Mouse (Mus musculus) heart, embryonic 16.5 days (tissue): Measurements from ENCODE around the gene Dnm2. TPM values are rescaled to one million over a fixed set of nuclear protein-coding genes. Genes with fewer than 3 reads are reported as not detected.
"Not testable (repeated sequence)": the region's sequence is repeated elsewhere in the genome, so short reads cannot be mapped to it uniquely, and the experiment has no call there.

Source experiments
- ATAC-seq: fragments of 200-750 bp; cut with Nextera tagmentation; replicated peaks from 2 replicates; pipeline ENCODE4 v1.8.0; 2017; ENCODE audit warnings: moderate number of reproducible peaks; ENCODE audit not compliant: insufficient read depth, low FRiP score; ENCODE audit errors: extremely low read depth
- H3K27ac ChIP-seq: fragments of 300-500 bp; sonication (generic); 2 replicates; pipeline ENCODE4 v1.5.1; 2014; ENCODE audit warnings: mild to moderate bottlenecking, low read length, control low read depth, moderate library complexity
- H3K27me3 ChIP-seq: fragments of 300-500 bp; sonication (generic); 2 replicates; pipeline ENCODE4 v1.6.1; 2014; ENCODE audit warnings: low read length, mixed read lengths; ENCODE audit not compliant: control insufficient read depth, insufficient read depth
- H3K36me3 ChIP-seq: fragments of 300-500 bp; sonication (generic); 2 replicates; pipeline ENCODE4 v1.6.1; 2014; ENCODE audit not compliant: control insufficient read depth, insufficient read depth
- H3K4me1 ChIP-seq: fragments of 300-500 bp; sonication (generic); 2 replicates; pipeline ENCODE4 v1.6.1; 2014; ENCODE audit warnings: low read length, mixed read lengths; ENCODE audit not compliant: control insufficient read depth, insufficient read depth
- H3K4me2 ChIP-seq: fragments of 300-500 bp; sonication (generic); 2 replicates; pipeline ENCODE4 v1.6.1; 2014; ENCODE audit warnings: low read depth, mild to moderate bottlenecking, control low read depth, low read length
- H3K4me3 ChIP-seq: fragments of 300-500 bp; sonication (generic); 2 replicates; pipeline ENCODE4 v1.5.1; 2014; ENCODE audit warnings: mild to moderate bottlenecking, control low read depth, low read length
- H3K9ac ChIP-seq: fragments of 300-500 bp; sonication (generic); 2 replicates; pipeline ENCODE4 v1.6.1; 2014; ENCODE audit warnings: low read length, control low read depth
- H3K9me3 ChIP-seq: fragments of 300-500 bp; sonication (generic); replicated peaks from 2 replicates; pipeline ENCODE4 v1.6.1; 2016; ENCODE audit warnings: low read length; ENCODE audit not compliant: control insufficient read depth
- WGBS: fragments of 180-500 bp; shearing (Covaris S2); extraction: QIAGEN DNeasy Blood & Tissue Kit; methylation state at CpG from one replicate; pipeline ENCODE4 v1.1.7; 2014; 5-methylcytosine and 5-hydroxymethylcytosine counted together
- polyA plus RNA-seq: library from polyadenylated mRNA; unstranded; fragments of >200 nt; fragmentation: Nextera tagmentation; extraction: Ambion mirVana; gene quantifications from 2 replicates; pipeline ENCODE4 v1.2.1, GENCODE M21; 2015

The Dnm2 gene
- polyA plus RNA-seq, 1 experiment from 2014 or later = 75.0 TPM

- H3K4me1 ChIP-seq = peaks cover 13% of the 10 kb centered on the region
- H3K27ac ChIP-seq = no peak overlapping the region
- 0 out of 2 replicates have a peak, but pooled peaks cover 6% of the 10 kb centered on the region for H3K36me3 ChIP-seq
- H3K27me3 ChIP-seq = no peaks in the 10 kb centered on the region
- H3K4me2 ChIP-seq = no peak overlapping the region
- no peak overlapping the region for H3K4me3 ChIP-seq
- no peaks in the 10 kb centered on the region for H3K9me3 ChIP-seq
- no peak overlapping the region for H3K9ac ChIP-seq
- WGBS = 93% methylated on average over 4 of the region's 4 CpGs
- ATAC-seq = no peak
Observed at GRCm38 (mm10) chr9:21513466-21513865, 88.8 kb downstream of the Dnm2 start.

- WGBS = 70% methylated on average over 6 of the region's 6 CpGs
- H3K4me2 ChIP-seq = no peak overlapping the region
- no peaks in the 10 kb centered on the region for H3K9me3 ChIP-seq
- H3K27me3 ChIP-seq = no peaks in the 10 kb centered on the region
- no peak overlapping the region for H3K4me3 ChIP-seq
- H3K27ac ChIP-seq = no peak overlapping the region
- ATAC-seq = no peak
- H3K36me3 ChIP-seq = no peaks in the 10 kb centered on the region
- no peaks in the 10 kb centered on the region for H3K4me1 ChIP-seq
- no peak overlapping the region for H3K9ac ChIP-seq
Observed at GRCm38 (mm10) chr9:21517947-21518495, 93.3 kb downstream of the Dnm2 start.

- H3K36me3 ChIP-seq, H3K27me3 ChIP-seq, H3K27ac ChIP-seq, H3K4me2 ChIP-seq, H3K4me1 ChIP-seq, ATAC-seq, H3K9ac ChIP-seq, H3K4me3 ChIP-seq, H3K9me3 ChIP-seq: not testable (repeated sequence)
- WGBS = 83% methylated on average over 6 of the region's 6 CpGs
Observed at GRCm38 (mm10) chr9:21518690-21519089, 94.0 kb downstream of the Dnm2 start.

- ATAC-seq = no peak
- Histone ChIP-seq H3K27me3 (no peaks in the 10 kb centered on the region), H3K9me3 (no peaks in the 10 kb centered on the region), H3K36me3 (no peaks in the 10 kb centered on the region), H3K27ac (peak overlapping the region; percentile 10; the same call in 1 of the 2 replicates), H3K4me2 (peak overlapping the region; percentile 22; the same call in 1 of the 2 replicates), H3K4me1 (peaks cover 4% of the 10 kb centered on the region; the same call in 1 of the 2 replicates), H3K4me3 (no peak overlapping the region), H3K9ac (no peak overlapping the region)
- 63% methylated on average over 7 of the region's 7 CpGs for WGBS
Observed at GRCm38 (mm10) chr9:21525142-21525936, 100.6 kb downstream of the Dnm2 start.

- H3K4me2 ChIP-seq = peak within 1 kb of the TSS; percentile 22
Observed at GRCm38 (mm10) chr9:21525937-21526633, 101.4 kb downstream of the Dnm2 start, which contains the start of gene AB124611. AB124611 (plus strand) TSS chr9:21526176.

GRCm38 (mm10) chr9:21526634-21526944, 101.9 kb downstream of the Dnm2 start:
- H3K36me3 ChIP-seq = no peaks in the 10 kb centered on the region
- H3K9me3 ChIP-seq = no peaks in the 10 kb centered on the region
- peaks cover 4% of the 10 kb centered on the region; the same call in 1 of the 2 replicates for H3K4me1 ChIP-seq
- H3K4me3 ChIP-seq = peak overlapping the region; percentile 31
- H3K9ac ChIP-seq = peak overlapping the region; percentile 24
- H3K4me2 ChIP-seq = peak overlapping the region; percentile 22
- ATAC-seq = no peak
- WGBS = 52% methylated on average over 3 of the region's 3 CpGs
- H3K27me3 ChIP-seq = no peaks in the 10 kb centered on the region
- H3K27ac ChIP-seq = no peak overlapping the region

More at GRCm38 (mm10) chr9:21525937-21526633, 101.4 kb downstream of the Dnm2 start, which contains the start of gene AB124611:
- Histone ChIP-seq H3K27ac (peak within 1 kb of the TSS; percentile 10; the same call in 1 of the 2 replicates), H3K9ac (peak within 1 kb of the TSS; percentile 24), H3K36me3 (no peaks in the 10 kb centered on the region), H3K9me3 (no peaks in the 10 kb centered on the region), H3K4me1 (peaks cover 4% of the 10 kb centered on the region; the same call in 1 of the 2 replicates), H3K27me3 (no peaks in the 10 kb centered on the region), H3K4me3 (peak within 1 kb of the TSS; percentile 31)
- ATAC-seq = no peak
- WGBS = 49% methylated on average over 14 of the region's 14 CpGs

GRCm38 (mm10) chr9:21527100-21527801, 102.5 kb downstream of the Dnm2 start:
- no peaks in the 10 kb centered on the region for H3K27me3 ChIP-seq
- no peaks in the 10 kb centered on the region for H3K36me3 ChIP-seq
- WGBS = 95% methylated on average over 2 of the region's 2 CpGs
- H3K9ac ChIP-seq = no peak overlapping the region
- H3K4me2 ChIP-seq = no peak overlapping the region
- no peak overlapping the region for H3K4me3 ChIP-seq
- peaks cover 4% of the 10 kb centered on the region; the same call in 1 of the 2 replicates for H3K4me1 ChIP-seq
- H3K9me3 ChIP-seq = no peaks in the 10 kb centered on the region
- no peak for ATAC-seq
- no peak overlapping the region for H3K27ac ChIP-seq

- Histone ChIP-seq H3K27me3 (no peaks in the 10 kb centered on the region), H3K4me2 (no peak overlapping the region), H3K36me3 (no peaks in the 10 kb centered on the region), H3K9me3 (no peaks in the 10 kb centered on the region), H3K4me3 (no peak overlapping the region), H3K4me1 (peaks cover 4% of the 10 kb centered on the region; the same call in 1 of the 2 replicates), H3K27ac (no peak overlapping the region), H3K9ac (no peak overlapping the region)
- no peak for ATAC-seq
- WGBS = 57% methylated on average over 1 of the region's 1 CpGs
Observed at GRCm38 (mm10) chr9:21527917-21528324, 103.2 kb downstream of the Dnm2 start.
